Mouse (Mus musculus) G1E (cell line): ENCODE results near the gene Spata25.

Experiments
- CTCF ChIP-seq: IDR thresholded peaks from 2 replicates; pipeline ENCODE4 v1.5.1; 2012; ENCODE audit warnings: low read depth, low read length, inconsistent platforms, mixed read lengths
- GATA1 ChIP-seq: IDR thresholded peaks from 2 replicates; pipeline ENCODE4 v1.6.1; 2012; ENCODE audit warnings: borderline replicate concordance, low read length, inconsistent platforms, mixed read lengths
- GATA2 ChIP-seq: IDR thresholded peaks from 2 replicates; pipeline ENCODE4 v1.6.1; 2012; ENCODE audit warnings: low read depth, low read length, inconsistent platforms, borderline replicate concordance
- POLR2AphosphoS5 ChIP-seq: IDR thresholded peaks from 2 replicates; pipeline ENCODE4 v1.6.1; 2012; ENCODE audit warnings: low read depth, low read length, inconsistent platforms; ENCODE audit not compliant: insufficient replicate concordance
- TAL1 ChIP-seq: conservative IDR thresholded peaks from 2 replicates; pipeline ENCODE4 v1.6.1; 2012; ENCODE audit warnings: low read depth, low read length, inconsistent platforms, mixed read lengths

- no peak for TF ChIP-seq CTCF
- no peak for TF ChIP-seq GATA1
- TF ChIP-seq TAL1 = no peak
- TF ChIP-seq POLR2AphosphoS5 = no peak
- TF ChIP-seq GATA2 = no peak
Observed at GRCm38 (mm10) chr2:164803201-164803920, 25.0 kb downstream of the Spata25 start.
